Mouse (Mus musculus): ENCODE measurements at regions not wholly inside any gene's neighbourhood (a gene's known extent, or its start where the extent isn't known, plus 50 kb on each side); places are given as distances from the start of the nearest gene placed in this dataset.

DNA sequence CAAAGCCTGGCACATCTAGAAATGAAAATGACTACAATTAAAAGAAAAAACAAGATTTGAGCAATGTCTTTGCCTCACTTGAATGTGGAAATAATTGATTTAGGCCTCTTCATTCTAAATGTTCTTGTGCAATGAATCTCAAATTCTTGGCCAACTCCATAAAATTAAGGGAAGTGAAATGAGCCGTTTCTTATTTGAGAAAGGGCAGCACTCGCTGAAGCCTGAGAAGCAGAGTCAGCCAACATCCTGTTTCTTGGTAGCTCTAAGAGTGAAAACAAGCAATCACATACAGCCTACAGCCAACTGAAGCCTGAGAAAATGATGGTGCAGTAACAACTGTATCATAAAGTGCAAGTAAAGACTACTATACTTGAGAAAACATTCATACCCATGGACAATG lies 105.5 kb upstream of the B430218F22Rik start:
- TF ChIP-seq POLR2A (IDR thresholded peaks at IDR 0.05; ENCODE audit: borderline replicate concordance, extremely low read depth, low read depth, low read length) (no peak), CTCF (IDR thresholded peaks at IDR 0.05; ENCODE audit: insufficient read depth, low read length) (no peak)
- no peak for DNase-seq
- Histone ChIP-seq H3K4me3 (replicated peaks; ENCODE audit: extremely low read depth, low read depth, low read length) (no peak overlapping the region), H3K4me1 (ENCODE audit: control insufficient read depth, insufficient read depth, low read length) (no peaks in the 10 kb centered on the region)
- 52% methylated on average over 2 of the region's 2 CpGs for WGBS

DNA sequence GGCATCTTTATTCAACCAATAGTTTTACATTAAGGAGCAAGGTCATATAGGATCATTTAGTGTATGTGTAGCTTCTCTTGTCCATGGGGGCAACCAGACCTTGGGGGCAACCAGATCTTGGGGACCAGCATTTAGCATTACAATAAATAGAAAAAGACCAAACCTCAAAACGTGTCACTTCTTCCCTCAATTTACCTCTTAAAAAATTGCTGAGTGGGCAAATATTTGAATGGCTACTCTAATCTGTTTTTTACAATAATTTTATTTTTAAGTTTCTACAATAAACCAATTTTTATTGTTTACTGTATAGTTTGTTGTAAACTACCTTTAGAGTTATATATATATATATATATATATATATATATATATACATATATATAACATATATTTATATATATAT lies 92.7 kb upstream of the B430218F22Rik start:
- TF ChIP-seq CTCF (IDR thresholded peaks at IDR 0.05; ENCODE audit: insufficient read depth, low read length) (no peak), POLR2A (IDR thresholded peaks at IDR 0.05; ENCODE audit: borderline replicate concordance, extremely low read depth, low read depth, low read length) (no peak)
- 73% methylated on average over 1 of the region's 1 CpGs for WGBS
- H3K4me1 ChIP-seq (ENCODE audit: control insufficient read depth, insufficient read depth, low read length): no peaks in the 10 kb centered on the region

DNA sequence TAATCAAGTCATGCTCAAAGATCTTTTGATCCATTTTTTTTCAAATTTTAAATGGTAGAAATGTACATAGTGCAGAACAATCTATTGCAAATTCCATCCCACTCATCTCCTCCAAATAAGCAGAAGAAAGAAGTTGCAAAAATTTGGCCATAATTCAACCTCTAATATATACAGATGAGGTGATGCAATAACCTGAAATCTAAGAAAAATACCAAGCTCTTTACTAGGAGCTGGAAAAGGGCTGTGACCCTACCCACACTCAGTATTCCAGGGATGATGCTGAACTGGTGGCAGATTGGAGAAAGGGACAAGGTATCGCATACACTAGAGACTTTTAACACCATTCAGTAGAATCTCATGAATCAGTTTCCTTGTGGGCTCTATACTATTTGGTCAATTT lies 76.3 kb upstream of the B430218F22Rik start:
- no peak overlapping the region for H3K4me3 ChIP-seq (replicated peaks; ENCODE audit: extremely low read depth, low read depth, low read length)
- no peak for TF ChIP-seq CTCF (IDR thresholded peaks at IDR 0.05; ENCODE audit: insufficient read depth, low read length)
- no peaks in the 10 kb centered on the region for H3K4me1 ChIP-seq (ENCODE audit: control insufficient read depth, insufficient read depth, low read length)
- DNase-seq: no peak
- 98% methylated on average over 1 of the region's 1 CpGs for WGBS

More for the DNA sequence above, 92.7 kb upstream of the B430218F22Rik start:
- DNase-seq: no peak
- no peak overlapping the region for H3K4me3 ChIP-seq (replicated peaks; ENCODE audit: extremely low read depth, low read depth, low read length)

DNA sequence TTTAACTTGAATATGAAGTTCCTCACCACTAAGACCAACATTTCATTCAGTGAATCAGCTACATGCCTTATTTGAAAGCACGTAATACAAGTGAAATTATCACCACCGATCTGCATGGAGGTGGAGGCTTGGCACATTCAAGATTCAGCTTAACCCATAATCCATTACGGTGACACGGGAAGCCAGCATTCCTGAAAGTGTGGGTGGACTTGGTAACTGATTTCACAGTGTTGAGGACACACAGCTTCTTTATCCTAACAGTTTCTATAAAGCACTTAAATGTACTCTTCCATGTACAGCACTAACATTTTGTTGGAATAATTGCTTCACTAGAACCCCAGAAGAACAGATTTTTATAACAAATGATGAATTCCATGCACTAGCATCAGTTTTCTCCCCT lies 72.8 kb upstream of the B430218F22Rik start:
- TF ChIP-seq POLR2A (IDR thresholded peaks at IDR 0.05; ENCODE audit: borderline replicate concordance, extremely low read depth, low read depth, low read length): no peak
- no peak for TF ChIP-seq CTCF (IDR thresholded peaks at IDR 0.05; ENCODE audit: insufficient read depth, low read length)
- H3K4me3 ChIP-seq (replicated peaks; ENCODE audit: extremely low read depth, low read depth, low read length): no peak overlapping the region
- H3K4me1 ChIP-seq (ENCODE audit: control insufficient read depth, insufficient read depth, low read length): no peaks in the 10 kb centered on the region
- DNase-seq: no peak
- 79% methylated on average over 4 of the region's 4 CpGs for WGBS

Data from lung, adult 2 months (tissue).